In the genomic region with DNA sequence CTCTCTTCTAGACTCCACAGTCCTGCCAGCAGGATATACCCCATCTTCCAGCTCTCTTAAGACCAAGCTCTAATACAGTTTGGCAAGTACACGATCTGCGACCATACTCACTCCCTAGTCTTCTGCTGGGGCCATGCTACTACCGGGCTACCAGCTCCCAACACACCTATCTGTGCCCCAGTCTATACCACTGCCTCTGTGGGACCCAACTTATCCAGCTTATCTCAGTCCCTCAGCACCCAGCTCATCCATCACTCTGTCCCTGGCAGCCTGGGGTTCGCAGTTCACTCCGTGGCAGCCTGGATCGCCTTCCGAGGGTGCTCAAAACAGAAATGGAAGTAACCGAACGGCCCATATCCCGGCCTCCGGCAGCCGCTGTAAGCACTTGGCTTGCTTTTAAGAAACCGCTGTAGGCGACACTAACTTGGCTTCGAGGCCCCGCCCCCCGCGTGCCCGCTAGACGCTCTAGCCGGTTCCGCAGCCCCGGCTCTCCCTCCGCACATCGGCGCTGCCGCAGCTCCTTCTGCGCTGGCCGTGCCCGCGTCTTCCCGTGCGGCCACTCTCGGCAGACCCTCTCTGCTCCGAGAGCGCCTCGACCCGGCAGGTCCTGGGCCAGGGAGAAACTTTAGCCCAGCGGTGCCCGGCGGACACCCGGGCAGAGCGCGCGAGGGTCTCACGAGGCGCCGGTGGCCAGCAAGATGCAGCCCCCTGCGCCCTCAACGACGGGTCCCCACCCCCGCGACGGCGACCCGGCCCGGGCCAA, we compare ENCODE assay signal across 1 mouse cellular context.
A peak's percentile ranks its signal among the peaks of the same experiment; 100 is the strongest.
TF ChIP-seq lines count a peak whose summit lies in the region.

No protein-coding gene starts in this region.

TF ChIP-seq in CH12.LX, 34 proteins besides CTCF, POLR2A, EP300 and RAD21 (continued from another document):
- peak; percentile 47; the same call in 1 of the 2 replicates for TF ChIP-seq UBTF (IDR thresholded peaks at IDR 0.05; ENCODE audit: low read depth, low read length)
